Mouse (Mus musculus) hindbrain, embryonic 12.5 days (tissue): ENCODE measurements at regions not wholly inside any gene's neighbourhood (a gene's known extent, or its start where the extent isn't known, plus 50 kb on each side); places are given as distances from the start of the nearest gene placed in this dataset.

Experiments used
- ATAC-seq: fragments of 200-750 bp; cut with Nextera tagmentation; 2 replicates; pipeline ENCODE4 v1.8.0; 2017; ENCODE audit warnings: moderate TSS enrichment; ENCODE audit not compliant: low FRiP score
- H3K27ac ChIP-seq: fragments of 300-500 bp; sonication (generic); 2 replicates; pipeline ENCODE4 v1.5.1; 2016; ENCODE audit warnings: mild to moderate bottlenecking
- H3K27me3 ChIP-seq: fragments of 300-500 bp; sonication (generic); 2 replicates; pipeline ENCODE4 v1.6.1; 2016; ENCODE audit warnings: mild to moderate bottlenecking
- H3K36me3 ChIP-seq: fragments of 300-500 bp; sonication (generic); 2 replicates; pipeline ENCODE4 v1.6.1; 2016; ENCODE audit warnings: mild to moderate bottlenecking
- H3K4me1 ChIP-seq: fragments of 300-500 bp; sonication (generic); 2 replicates; pipeline ENCODE4 v1.6.1; 2016
- H3K4me2 ChIP-seq: fragments of 300-500 bp; sonication (generic); replicated peaks from 2 replicates; pipeline ENCODE4 v1.6.1; 2016; ENCODE audit warnings: mild to moderate bottlenecking
- H3K4me3 ChIP-seq: fragments of 300-500 bp; sonication (generic); 2 replicates; pipeline ENCODE4 v1.5.1; 2016; ENCODE audit warnings: mild to moderate bottlenecking
- H3K9ac ChIP-seq: fragments of 300-500 bp; sonication (generic); 2 replicates; pipeline ENCODE4 v1.6.1; 2016; ENCODE audit warnings: mild to moderate bottlenecking, moderate library complexity
- H3K9me3 ChIP-seq: fragments of 300-500 bp; sonication (generic); replicated peaks from 2 replicates; pipeline ENCODE4 v1.6.1; 2016; ENCODE audit warnings: mild to moderate bottlenecking
- WGBS: fragments of 180-500 bp; shearing (Covaris S2); methylation state at CpG from one replicate; pipeline ENCODE4 v1.1.7; 2016; 5-methylcytosine and 5-hydroxymethylcytosine counted together

DNA sequence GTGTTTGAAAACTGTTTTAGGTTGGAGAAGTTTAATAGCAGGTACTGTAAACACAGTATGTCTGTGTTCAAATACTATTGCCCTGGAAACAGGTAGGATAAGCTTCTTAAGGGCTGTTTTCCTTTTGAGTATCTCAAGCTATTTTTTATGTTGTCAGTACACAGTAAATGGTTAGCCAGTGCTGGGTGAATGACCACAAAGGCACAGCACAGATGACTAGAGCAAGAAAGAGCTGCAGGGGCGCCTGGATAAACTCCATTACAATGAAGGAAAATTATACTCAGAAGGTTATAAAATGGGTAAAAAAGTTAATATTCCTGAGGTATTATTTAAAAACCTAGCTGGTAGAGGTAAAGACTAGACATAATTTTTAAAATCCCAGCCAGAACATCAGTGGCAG is 137.6 kb downstream of the Klf5 start:
- Histone ChIP-seq H3K27ac (no peak overlapping the region), H3K27me3 (no peaks in the 10 kb centered on the region), H3K9me3 (no peaks in the 10 kb centered on the region), H3K4me2 (no peak overlapping the region), H3K4me1 (no peaks in the 10 kb centered on the region), H3K9ac (no peak overlapping the region), H3K36me3 (no peaks in the 10 kb centered on the region), H3K4me3 (no peak overlapping the region)
- no peak for ATAC-seq
- WGBS = 76% methylated on average over 1 of the region's 1 CpGs

- no peaks in the 10 kb centered on the region for H3K36me3 ChIP-seq
- no peak overlapping the region for H3K4me3 ChIP-seq
- H3K4me2 ChIP-seq = no peak overlapping the region
- no peak overlapping the region for H3K9ac ChIP-seq
- H3K9me3 ChIP-seq = no peaks in the 10 kb centered on the region
- ATAC-seq = no peak
- H3K27me3 ChIP-seq = no peaks in the 10 kb centered on the region
- 67% methylated on average over 5 of the region's 5 CpGs for WGBS
- no peak overlapping the region for H3K27ac ChIP-seq
- H3K4me1 ChIP-seq = no peaks in the 10 kb centered on the region
These were observed 150.6 kb downstream of the Klf5 start for GRCm38 (mm10) chr14:99449112-99449511.

- no peaks in the 10 kb centered on the region for H3K36me3 ChIP-seq
- H3K27ac ChIP-seq = no peak overlapping the region
- H3K27me3 ChIP-seq = no peaks in the 10 kb centered on the region
- H3K4me3 ChIP-seq = no peak overlapping the region
- no peaks in the 10 kb centered on the region for H3K9me3 ChIP-seq
- H3K4me1 ChIP-seq = no peaks in the 10 kb centered on the region
- 92% methylated on average over 5 of the region's 5 CpGs for WGBS
- ATAC-seq = no peak
- H3K4me2 ChIP-seq = no peak overlapping the region
- no peak overlapping the region for H3K9ac ChIP-seq
These were observed 151.4 kb downstream of the Klf5 start for GRCm38 (mm10) chr14:99449870-99450269.

GRCm38 (mm10) chr14:99451110-99451795 is 152.8 kb downstream of the Klf5 start:
- no peaks in the 10 kb centered on the region for H3K36me3 ChIP-seq
- no peak overlapping the region for H3K27ac ChIP-seq
- no peak for ATAC-seq
- no peaks in the 10 kb centered on the region for H3K9me3 ChIP-seq
- H3K27me3 ChIP-seq = no peaks in the 10 kb centered on the region
- no peak overlapping the region for H3K9ac ChIP-seq
- H3K4me2 ChIP-seq = no peak overlapping the region
- H3K4me3 ChIP-seq = no peak overlapping the region
- WGBS = 91% methylated on average over 11 of the region's 11 CpGs
- no peaks in the 10 kb centered on the region for H3K4me1 ChIP-seq

DNA sequence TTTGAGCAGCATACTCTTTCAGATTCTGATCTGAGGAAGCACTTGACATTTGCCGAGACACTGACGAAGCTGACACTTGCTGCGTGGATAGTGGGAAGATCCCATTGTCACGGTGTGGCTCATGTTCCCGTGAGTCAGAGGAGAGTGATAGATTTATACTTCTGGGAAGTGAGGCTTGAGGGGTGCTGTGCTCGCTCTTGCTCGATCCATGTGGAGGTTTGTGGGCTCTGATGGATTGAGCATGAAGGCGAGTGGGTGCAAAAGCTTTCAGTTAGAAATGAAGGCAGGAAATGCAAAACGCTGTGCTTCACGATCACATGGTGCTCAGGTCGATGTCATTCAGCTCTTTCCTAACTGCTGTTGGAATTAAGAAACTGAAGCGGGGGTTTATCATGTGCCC is 155.4 kb downstream of the Klf5 start:
- H3K27ac ChIP-seq = no peak overlapping the region
- H3K9me3 ChIP-seq = no peaks in the 10 kb centered on the region
- no peak overlapping the region for H3K4me3 ChIP-seq
- H3K4me2 ChIP-seq = no peak overlapping the region
- no peaks in the 10 kb centered on the region for H3K27me3 ChIP-seq
- H3K9ac ChIP-seq = no peak overlapping the region
- 90% methylated on average over 12 of the region's 12 CpGs for WGBS
- no peaks in the 10 kb centered on the region for H3K36me3 ChIP-seq
- H3K4me1 ChIP-seq = no peaks in the 10 kb centered on the region
- no peak for ATAC-seq

- H3K4me2 ChIP-seq = no peak overlapping the region
These were observed 158.1 kb downstream of the Klf5 start for GRCm38 (mm10) chr14:99456555-99456954.

DNA sequence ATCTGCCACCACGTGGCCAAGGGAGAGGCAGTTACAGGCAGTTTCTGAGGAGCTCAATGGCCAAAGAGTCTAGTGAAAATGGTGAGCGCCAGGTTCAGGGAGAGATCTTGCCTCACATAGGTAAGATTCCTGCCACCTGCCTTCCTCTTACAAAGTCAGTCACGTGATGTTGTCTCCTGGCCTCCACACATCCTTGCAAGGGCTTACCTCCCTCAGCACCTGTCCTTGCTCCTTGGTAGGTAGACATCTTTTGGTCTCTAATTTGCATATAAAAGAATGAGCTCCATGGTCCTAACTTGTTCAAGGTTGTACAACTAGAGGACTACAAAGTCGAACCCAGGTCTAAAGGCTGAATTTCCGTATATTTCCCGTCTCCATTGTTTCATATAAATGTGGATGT is 159.1 kb downstream of the Klf5 start:
- no peak overlapping the region for H3K27ac ChIP-seq
- H3K4me2 ChIP-seq = no peak overlapping the region
- H3K4me1 ChIP-seq = no peaks in the 10 kb centered on the region
- ATAC-seq = no peak
- H3K4me3 ChIP-seq = no peak overlapping the region
- WGBS = 88% methylated on average over 6 of the region's 6 CpGs
- H3K9ac ChIP-seq = no peak overlapping the region
- H3K27me3 ChIP-seq = no peaks in the 10 kb centered on the region
- H3K9me3 ChIP-seq = no peaks in the 10 kb centered on the region
- no peaks in the 10 kb centered on the region for H3K36me3 ChIP-seq

More at GRCm38 (mm10) chr14:99456555-99456954, 158.1 kb downstream of the Klf5 start:
- Histone ChIP-seq H3K27ac (no peak overlapping the region), H3K27me3 (no peaks in the 10 kb centered on the region), H3K9ac (no peak overlapping the region), H3K4me1 (no peaks in the 10 kb centered on the region), H3K36me3 (no peaks in the 10 kb centered on the region), H3K4me3 (no peak overlapping the region), H3K9me3 (no peaks in the 10 kb centered on the region)
- ATAC-seq = no peak
- WGBS = 88% methylated on average over 10 of the region's 10 CpGs

- no peak overlapping the region for H3K9ac ChIP-seq
- H3K4me3 ChIP-seq = no peak overlapping the region
- no peaks in the 10 kb centered on the region for H3K9me3 ChIP-seq
- no peaks in the 10 kb centered on the region for H3K27me3 ChIP-seq
- H3K27ac ChIP-seq = no peak overlapping the region
- no peak overlapping the region for H3K4me2 ChIP-seq
- no peaks in the 10 kb centered on the region for H3K36me3 ChIP-seq
- H3K4me1 ChIP-seq = no peaks in the 10 kb centered on the region
- ATAC-seq = no peak
- WGBS = 91% methylated on average over 2 of the region's 2 CpGs
These were observed 173.6 kb downstream of the Klf5 start for GRCm38 (mm10) chr14:99472111-99472510.

DNA sequence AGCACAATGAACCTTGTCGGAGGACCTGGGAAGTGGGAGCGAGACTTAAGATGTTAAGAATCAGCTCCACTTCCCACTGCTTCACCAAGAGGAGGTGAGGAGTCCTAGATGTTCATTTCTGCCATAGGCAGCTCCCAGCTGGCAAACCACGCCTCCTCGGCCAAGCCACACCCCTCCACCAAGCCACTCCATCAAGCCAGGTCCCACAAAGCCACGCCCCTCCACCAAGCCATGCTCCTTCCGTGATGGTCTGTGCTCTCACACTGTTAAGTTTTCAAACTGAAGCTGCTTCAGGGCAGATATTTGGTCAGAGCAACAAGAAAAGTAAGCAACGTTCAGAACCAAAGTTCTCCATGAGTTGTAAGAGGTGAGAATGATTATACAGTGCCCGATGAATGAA is 176.8 kb downstream of the Klf5 start:
- no peak overlapping the region for H3K4me2 ChIP-seq
- ATAC-seq = no peak
- H3K4me3 ChIP-seq = no peak overlapping the region
- H3K27ac ChIP-seq = no peak overlapping the region
- no peaks in the 10 kb centered on the region for H3K4me1 ChIP-seq
- no peak overlapping the region for H3K9ac ChIP-seq
- WGBS = 66% methylated on average over 8 of the region's 8 CpGs
- H3K9me3 ChIP-seq = no peaks in the 10 kb centered on the region
- no peaks in the 10 kb centered on the region for H3K27me3 ChIP-seq
- no peaks in the 10 kb centered on the region for H3K36me3 ChIP-seq

GRCm38 (mm10) chr14:99480325-99481077 is 182.0 kb downstream of the Klf5 start:
- H3K27ac ChIP-seq = no peak overlapping the region
- H3K9ac ChIP-seq = no peak overlapping the region
- H3K9me3 ChIP-seq = no peaks in the 10 kb centered on the region
- H3K27me3 ChIP-seq = no peaks in the 10 kb centered on the region
- H3K36me3 ChIP-seq = no peaks in the 10 kb centered on the region
- WGBS = 46% methylated on average over 10 of the region's 10 CpGs
- no peak overlapping the region for H3K4me2 ChIP-seq
- H3K4me1 ChIP-seq = no peaks in the 10 kb centered on the region
- no peak overlapping the region for H3K4me3 ChIP-seq
- no peak for ATAC-seq

DNA sequence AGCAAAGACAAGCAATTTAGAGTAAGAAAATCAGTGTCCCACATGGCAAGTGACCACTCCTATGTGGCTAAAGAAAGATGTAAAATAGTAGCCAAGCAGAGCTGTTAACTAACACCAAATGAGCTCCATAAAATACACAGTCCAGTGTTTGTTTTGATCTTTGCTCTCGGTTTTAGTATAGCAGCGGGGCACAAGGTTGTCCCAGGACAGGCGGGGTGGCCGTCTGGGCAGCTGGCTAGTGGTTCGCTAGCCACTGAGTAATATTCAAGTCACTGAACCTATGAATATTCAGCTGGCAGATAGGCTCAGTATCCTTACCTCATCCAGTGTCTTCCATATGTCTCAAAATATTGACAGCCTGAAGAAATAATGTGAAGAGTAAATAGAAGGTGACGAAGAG is 189.5 kb downstream of the Klf5 start:
- ATAC-seq = no peak

DNA sequence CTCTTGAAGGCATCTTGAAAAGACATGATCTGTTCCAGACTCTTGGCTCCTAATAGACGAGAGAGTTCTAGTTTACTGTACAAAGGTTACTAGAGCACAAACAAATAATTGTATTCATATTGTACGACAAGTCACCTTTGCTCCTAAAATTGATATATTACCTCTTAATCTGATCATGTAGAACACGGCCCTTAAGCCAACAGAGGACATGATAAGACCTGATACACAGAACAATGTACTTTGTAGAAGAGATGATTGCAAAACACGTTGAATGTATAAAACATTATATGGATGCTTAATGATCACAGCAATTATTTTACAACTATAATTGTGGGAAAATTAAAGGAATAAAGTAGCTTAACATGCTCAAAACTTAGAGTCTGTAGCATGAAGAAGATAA is 194.7 kb downstream of the Klf5 start:
- H3K4me1 ChIP-seq = no peaks in the 10 kb centered on the region
- H3K9me3 ChIP-seq = no peaks in the 10 kb centered on the region
- ATAC-seq = no peak
- no peak overlapping the region for H3K27ac ChIP-seq
- no peak overlapping the region for H3K9ac ChIP-seq
- no peak overlapping the region for H3K4me2 ChIP-seq
- H3K27me3 ChIP-seq = no peaks in the 10 kb centered on the region
- no peak overlapping the region for H3K4me3 ChIP-seq
- no peaks in the 10 kb centered on the region for H3K36me3 ChIP-seq
- WGBS = 94% methylated on average over 4 of the region's 4 CpGs

More for the DNA sequence above, 189.5 kb downstream of the Klf5 start:
- 64% methylated on average over 6 of the region's 6 CpGs for WGBS
- Histone ChIP-seq H3K9me3 (no peaks in the 10 kb centered on the region), H3K4me1 (no peaks in the 10 kb centered on the region), H3K36me3 (no peaks in the 10 kb centered on the region), H3K4me3 (no peak overlapping the region), H3K9ac (no peak overlapping the region), H3K4me2 (no peak overlapping the region), H3K27ac (no peak overlapping the region), H3K27me3 (no peaks in the 10 kb centered on the region)

DNA sequence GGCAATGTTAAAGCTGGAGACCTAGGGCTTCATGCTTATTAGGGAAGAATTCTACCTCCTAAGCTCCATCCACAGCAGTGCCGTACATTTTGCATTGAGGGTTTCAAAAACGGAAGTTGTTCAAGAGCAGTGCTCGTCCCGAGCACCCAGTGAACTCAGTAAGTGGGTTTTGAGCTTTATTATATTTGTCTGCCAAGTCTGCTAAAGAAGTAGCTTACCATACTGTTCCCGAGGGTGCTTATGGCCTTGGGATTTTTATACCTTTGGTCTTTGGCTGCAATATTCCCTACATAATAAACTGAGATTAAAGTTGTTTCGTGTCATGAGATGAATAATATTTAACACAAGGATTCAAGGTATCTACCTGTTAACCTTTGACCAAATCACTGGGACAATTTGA is 195.2 kb downstream of the Klf5 start:
- Histone ChIP-seq H3K36me3 (no peaks in the 10 kb centered on the region), H3K9ac (no peak overlapping the region), H3K4me2 (no peak overlapping the region), H3K9me3 (no peaks in the 10 kb centered on the region), H3K4me3 (no peak overlapping the region), H3K4me1 (no peaks in the 10 kb centered on the region), H3K27ac (no peak overlapping the region), H3K27me3 (no peaks in the 10 kb centered on the region)
- 91% methylated on average over 6 of the region's 6 CpGs for WGBS
- ATAC-seq = no peak
